Mouse (Mus musculus): ENCODE measurements around the gene Thsd7b. TPM values are rescaled to one million over a fixed set of nuclear protein-coding genes. Genes with fewer than 3 reads are reported as not detected.
A peak's percentile ranks its signal among the peaks of the same experiment; 100 is the strongest.

Gene Thsd7b
- total and polyA plus RNA-seq, 2 experiments from 2014 or later = 8.0 to 19.9 TPM

DNA sequence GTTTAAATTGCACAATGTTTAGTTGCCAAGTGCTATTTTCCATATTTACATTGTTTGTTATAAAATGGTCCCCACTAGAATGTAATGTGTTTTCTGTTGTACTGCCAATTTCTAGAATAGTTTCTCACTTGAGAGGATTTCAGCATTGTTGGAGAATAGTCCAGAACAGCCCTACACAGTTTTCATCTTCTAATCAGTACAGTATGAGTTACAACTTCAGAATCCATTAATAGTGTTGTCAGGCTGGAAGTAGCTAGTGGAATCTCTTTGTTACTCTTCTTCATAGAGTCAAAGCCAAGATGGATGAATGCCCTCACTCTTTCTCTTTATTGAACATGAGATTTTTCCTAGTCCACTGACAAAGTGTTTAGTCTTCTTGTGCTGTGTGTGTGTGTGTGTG lies 525.4 kb downstream of the Thsd7b start:
- H3K9ac ChIP-seq = no peak overlapping the region
- H3K36me3 ChIP-seq (ENCODE audit: insufficient read depth) = no peaks in the 10 kb centered on the region
- no peak for TF ChIP-seq CTCF (IDR thresholded peaks at IDR 0.05; ENCODE audit: low read depth)
- H3K27ac ChIP-seq (ENCODE audit: low read depth, low read length) = no peak overlapping the region
- no peak for ATAC-seq
- no peak for DNase-seq
- no peaks in the 10 kb centered on the region for H3K27me3 ChIP-seq (ENCODE audit: insufficient read depth, low read length)
- no peaks in the 10 kb centered on the region for H3K4me1 ChIP-seq (ENCODE audit: insufficient read depth)
- H3K4me3 ChIP-seq (ENCODE audit: low read depth, low read length) = no peak overlapping the region
- no peak overlapping the region for H3K4me2 ChIP-seq (ENCODE audit: low read depth)
- H3K9me3 ChIP-seq (ENCODE audit: low read length) = no peaks in the 10 kb centered on the region

DNA sequence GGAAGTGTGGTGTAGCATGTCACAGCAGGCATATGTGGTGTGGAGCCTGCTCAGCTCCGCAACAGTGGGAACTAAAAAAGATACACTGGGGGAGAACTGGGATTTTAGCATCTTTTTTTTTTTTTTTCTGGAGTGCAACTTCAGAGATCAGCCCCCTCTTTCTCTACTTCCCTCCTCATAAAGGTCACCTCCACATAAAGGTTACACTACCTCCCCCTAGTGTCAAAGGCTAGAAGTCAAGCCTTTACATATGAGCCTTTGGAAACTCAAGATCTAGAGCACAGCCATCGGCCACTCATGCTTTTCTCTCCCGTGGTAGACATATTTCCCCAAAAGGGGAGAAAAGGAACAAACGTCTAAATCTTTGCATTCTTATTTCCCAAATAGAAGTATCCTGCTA lies 553.8 kb downstream of the Thsd7b start:
- H3K27ac ChIP-seq (ENCODE audit: low read depth, low read length) = no peak overlapping the region
- no peaks in the 10 kb centered on the region for H3K4me1 ChIP-seq (ENCODE audit: insufficient read depth)
- no peaks in the 10 kb centered on the region for H3K9me3 ChIP-seq (ENCODE audit: low read length)
- H3K36me3 ChIP-seq (ENCODE audit: insufficient read depth) = no peaks in the 10 kb centered on the region
- 78% methylated on average over 4 of the region's 4 CpGs for WGBS
- 0 out of 2 replicates have a peak, but pooled peaks have one; percentile 8 for TF ChIP-seq CTCF (IDR thresholded peaks at IDR 0.05; ENCODE audit: low read depth)
- H3K4me3 ChIP-seq (ENCODE audit: low read depth, low read length) = no peak overlapping the region
- H3K27me3 ChIP-seq (ENCODE audit: insufficient read depth, low read length) = no peaks in the 10 kb centered on the region
- no peak overlapping the region for H3K9ac ChIP-seq
- no peak overlapping the region for H3K4me2 ChIP-seq (ENCODE audit: low read depth)
- no peak for ATAC-seq
- no peak for DNase-seq

DNA sequence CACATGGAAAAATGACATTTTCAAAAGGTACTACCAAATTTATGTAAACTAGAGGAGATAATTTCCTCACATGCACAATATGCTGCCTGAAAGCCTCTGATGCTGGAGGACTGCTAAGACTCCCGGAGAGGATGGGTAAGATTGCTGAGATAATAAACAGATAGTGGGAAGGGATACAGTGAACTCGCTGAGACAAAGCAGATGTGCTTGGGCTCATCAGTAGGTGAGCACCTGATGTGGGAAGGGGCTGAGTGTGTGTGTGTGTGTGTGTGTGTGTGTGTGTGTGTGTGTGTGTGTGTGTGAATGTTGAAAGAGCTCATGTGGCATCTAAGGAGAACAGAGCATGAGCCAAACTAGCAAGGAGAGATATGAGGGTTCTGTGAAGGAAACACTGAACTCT lies 564.2 kb downstream of the Thsd7b start:
- no peak overlapping the region for H3K27ac ChIP-seq (ENCODE audit: low read depth, low read length)
- 72% methylated on average over 2 of the region's 2 CpGs for WGBS
- no peak for TF ChIP-seq CTCF (IDR thresholded peaks at IDR 0.05; ENCODE audit: low read depth)
- no peak overlapping the region for H3K4me3 ChIP-seq (ENCODE audit: low read depth, low read length)
- DNase-seq (no peak), ATAC-seq (no peak)
- H3K4me1 ChIP-seq (ENCODE audit: insufficient read depth) = no peaks in the 10 kb centered on the region
- H3K4me2 ChIP-seq (ENCODE audit: low read depth) = no peak overlapping the region
- H3K36me3 ChIP-seq (ENCODE audit: insufficient read depth) = no peaks in the 10 kb centered on the region
- no peaks in the 10 kb centered on the region for H3K27me3 ChIP-seq (ENCODE audit: insufficient read depth, low read length)
- H3K9me3 ChIP-seq (ENCODE audit: low read length) = no peaks in the 10 kb centered on the region
- no peak overlapping the region for H3K9ac ChIP-seq

DNA sequence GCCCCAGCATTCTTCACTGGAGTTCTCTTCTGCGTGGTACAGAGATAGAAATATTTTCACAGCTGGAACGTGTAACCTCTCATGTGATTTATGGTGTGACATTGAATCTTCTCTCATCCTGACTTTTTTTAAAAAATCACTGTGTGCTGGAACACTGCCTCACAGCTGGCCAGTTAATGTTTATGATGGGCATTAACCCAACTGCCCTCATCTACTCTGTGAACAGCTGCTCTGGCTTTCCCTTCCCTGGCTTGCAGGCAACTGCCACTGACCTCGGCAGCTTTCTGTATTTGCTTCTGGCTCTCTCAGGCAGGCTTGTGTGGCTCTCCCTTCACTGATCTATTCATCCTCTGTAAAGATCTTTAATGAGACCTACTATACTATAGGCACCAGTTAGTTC lies 564.7 kb downstream of the Thsd7b start:
- 69% methylated on average over 3 of the region's 3 CpGs for WGBS
- no peaks in the 10 kb centered on the region for H3K4me1 ChIP-seq (ENCODE audit: insufficient read depth)
- no peak for TF ChIP-seq CTCF (IDR thresholded peaks at IDR 0.05; ENCODE audit: low read depth)
- no peak overlapping the region for H3K9ac ChIP-seq
- H3K27ac ChIP-seq (ENCODE audit: low read depth, low read length) = no peak overlapping the region
- no peaks in the 10 kb centered on the region for H3K9me3 ChIP-seq (ENCODE audit: low read length)
- no peaks in the 10 kb centered on the region for H3K36me3 ChIP-seq (ENCODE audit: insufficient read depth)
- no peak overlapping the region for H3K4me3 ChIP-seq (ENCODE audit: low read depth, low read length)
- DNase-seq = no peak
- H3K27me3 ChIP-seq (ENCODE audit: insufficient read depth, low read length) = no peaks in the 10 kb centered on the region
- no peak for ATAC-seq
- H3K4me2 ChIP-seq (ENCODE audit: low read depth) = no peak overlapping the region

DNA sequence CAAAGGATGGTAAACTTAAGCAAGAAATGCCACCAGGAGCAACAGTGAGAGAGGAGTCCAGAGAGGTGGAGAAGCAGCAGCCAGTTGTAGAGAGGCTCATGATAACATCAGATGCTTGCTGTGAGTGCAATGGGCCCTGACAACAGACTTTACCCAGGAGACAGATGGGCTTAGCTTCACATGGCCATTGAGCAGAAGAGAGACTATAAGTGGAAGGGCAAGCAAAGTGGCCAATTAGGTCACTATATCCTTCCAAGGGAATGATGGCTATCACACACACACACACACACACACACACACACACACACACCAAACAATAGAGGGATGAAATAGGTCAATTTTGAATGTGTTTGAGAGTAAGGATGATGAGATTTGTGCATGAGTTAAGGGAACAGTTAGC lies 565.4 kb downstream of the Thsd7b start:
- Histone ChIP-seq H3K9me3 (ENCODE audit: low read length) (no peaks in the 10 kb centered on the region), H3K36me3 (ENCODE audit: insufficient read depth) (no peaks in the 10 kb centered on the region), H3K9ac (no peak overlapping the region), H3K4me3 (ENCODE audit: low read depth, low read length) (no peak overlapping the region), H3K4me1 (ENCODE audit: insufficient read depth) (no peaks in the 10 kb centered on the region), H3K27me3 (ENCODE audit: insufficient read depth, low read length) (no peaks in the 10 kb centered on the region), H3K4me2 (ENCODE audit: low read depth) (no peak overlapping the region), H3K27ac (ENCODE audit: low read depth, low read length) (no peak overlapping the region)
- ATAC-seq (no peak), DNase-seq (no peak)
- no peak for TF ChIP-seq CTCF (IDR thresholded peaks at IDR 0.05; ENCODE audit: low read depth)

DNA sequence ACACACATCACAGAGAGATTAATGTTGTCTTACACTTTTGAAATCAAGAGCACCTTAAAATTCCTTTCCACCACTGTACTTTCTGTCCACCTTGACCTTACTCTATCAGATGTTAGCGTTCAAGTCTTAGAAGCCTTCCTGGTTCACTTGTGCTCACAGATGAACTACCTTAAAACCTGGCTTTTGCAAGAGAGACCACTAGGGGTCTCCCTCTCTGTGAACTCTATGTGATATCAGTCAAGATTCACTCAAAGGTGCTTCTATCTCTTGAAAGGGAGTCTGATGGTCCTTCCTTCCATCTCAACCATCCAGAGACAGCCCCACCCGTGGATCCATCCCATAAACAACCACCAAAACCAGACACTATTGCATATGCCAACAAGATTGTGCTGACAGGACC lies 570.3 kb downstream of the Thsd7b start:
- no peak overlapping the region for H3K27ac ChIP-seq (ENCODE audit: low read depth, low read length)
- DNase-seq = no peak

DNA sequence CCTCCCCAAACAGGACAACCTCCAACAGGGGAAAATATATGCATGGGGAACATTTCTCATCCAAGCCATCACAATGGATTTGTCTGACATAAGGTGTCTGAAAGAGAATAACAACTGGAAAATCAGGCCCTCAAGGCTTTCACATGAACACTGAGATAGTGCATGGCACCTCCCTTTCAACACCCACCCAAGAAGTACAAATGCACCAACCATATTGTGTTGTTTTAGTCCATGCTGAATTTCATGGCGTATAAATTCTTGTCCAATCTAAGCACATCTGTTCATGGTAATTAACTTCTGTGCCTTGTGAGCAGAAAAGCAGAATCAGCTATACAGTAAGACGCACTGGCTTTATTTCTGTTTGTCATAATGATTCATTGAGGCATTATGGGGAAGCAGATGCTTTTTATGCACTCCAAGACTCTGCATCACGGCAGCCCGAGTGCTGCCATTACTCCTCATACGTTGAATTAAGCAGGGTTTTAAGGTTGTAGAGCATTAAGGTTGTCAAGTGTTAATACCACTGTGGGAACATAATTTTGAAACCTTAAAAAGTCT lies 577.0 kb downstream of the Thsd7b start:
- Histone ChIP-seq H3K27me3 (ENCODE audit: insufficient read depth, low read length) (no peaks in the 10 kb centered on the region), H3K9ac (no peak overlapping the region), H3K9me3 (ENCODE audit: low read length) (no peaks in the 10 kb centered on the region), H3K4me2 (ENCODE audit: low read depth) (no peak overlapping the region), H3K36me3 (ENCODE audit: insufficient read depth) (no peaks in the 10 kb centered on the region), H3K4me1 (ENCODE audit: insufficient read depth) (no peaks in the 10 kb centered on the region), H3K27ac (ENCODE audit: low read depth, low read length) (no peak overlapping the region), H3K4me3 (ENCODE audit: low read depth, low read length) (no peak overlapping the region)
- TF ChIP-seq CTCF (IDR thresholded peaks at IDR 0.05; ENCODE audit: low read depth) = no peak
- no peak for DNase-seq
- ATAC-seq = peak; percentile 53; the same call in 1 of the 2 replicates
- 57% methylated on average over 5 of the region's 5 CpGs for WGBS

More for the DNA sequence above, 570.3 kb downstream of the Thsd7b start:
- Histone ChIP-seq H3K4me2 (ENCODE audit: low read depth) (no peak overlapping the region), H3K9ac (no peak overlapping the region), H3K9me3 (ENCODE audit: low read length) (no peaks in the 10 kb centered on the region), H3K4me3 (ENCODE audit: low read depth, low read length) (no peak overlapping the region), H3K36me3 (ENCODE audit: insufficient read depth) (no peaks in the 10 kb centered on the region), H3K4me1 (ENCODE audit: insufficient read depth) (no peaks in the 10 kb centered on the region), H3K27me3 (ENCODE audit: insufficient read depth, low read length) (no peaks in the 10 kb centered on the region)
- TF ChIP-seq CTCF (IDR thresholded peaks at IDR 0.05; ENCODE audit: low read depth) = peak; percentile 52
- ATAC-seq = no peak
- 57% methylated on average over 2 of the region's 2 CpGs for WGBS

Measured in forebrain, postnatal 0 days (tissue).